Mouse (Mus musculus) left cerebral cortex, postnatal 36 days (tissue): ENCODE data around the gene Olfr550. TPM values are rescaled to one million over a fixed set of nuclear protein-coding genes. Genes with fewer than 3 reads are reported as not detected.
"Not testable (repeated sequence)": the region's sequence is repeated elsewhere in the genome, so short reads cannot be mapped to it uniquely, and the experiment has no call there.

Source experiments
- DNase-seq, 2 experiments: peaks; one replicate each; pipeline ENCODE4 v3.0.0; 2021 to 2022; ENCODE audit warnings: low spot score in 2 of 2, mixed read lengths in 1 of 2
- intact Hi-C: fragments of 180-260 bp; cut with DNase I; formaldehyde crosslinking; loops from one replicate; pipeline ENCODE4 v1.15.1; 2025
- total RNA-seq, 2 experiments: library from RNA; stranded (reverse); gene quantifications; 2 replicates each; pipeline ENCODE4 v1.2.3; 2021

Olfr550 gene
- total RNA-seq = under 1 TPM; 0.42 to 0.50 TPM

DNA sequence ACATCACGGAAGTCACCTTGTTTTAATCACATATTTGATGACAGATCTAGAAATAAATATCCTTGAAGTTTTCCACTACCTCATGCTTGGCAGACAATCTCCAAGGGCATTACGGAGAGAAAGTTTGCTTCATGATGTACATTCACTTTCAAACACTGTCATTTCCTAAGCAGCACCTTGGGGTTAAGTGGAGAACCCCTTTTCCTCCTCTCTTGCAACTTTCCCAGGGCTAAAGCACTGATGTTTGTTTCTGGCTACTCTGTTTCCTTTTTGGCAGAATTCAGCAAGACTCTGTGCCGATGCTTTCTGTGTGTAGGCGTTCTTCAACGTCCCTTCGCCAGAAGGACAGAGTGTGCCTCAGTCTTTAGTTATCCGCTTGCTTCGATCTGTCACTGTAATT lies at the start of gene Olfr550:
Gene Olfr550 (plus strand): TSS at position 301 of the 400 bp plus-strand sequence.
- DNase-seq = peak in 1 of 2 experiments; percentile 5
- intact Hi-C loops = no loop called here

DNA sequence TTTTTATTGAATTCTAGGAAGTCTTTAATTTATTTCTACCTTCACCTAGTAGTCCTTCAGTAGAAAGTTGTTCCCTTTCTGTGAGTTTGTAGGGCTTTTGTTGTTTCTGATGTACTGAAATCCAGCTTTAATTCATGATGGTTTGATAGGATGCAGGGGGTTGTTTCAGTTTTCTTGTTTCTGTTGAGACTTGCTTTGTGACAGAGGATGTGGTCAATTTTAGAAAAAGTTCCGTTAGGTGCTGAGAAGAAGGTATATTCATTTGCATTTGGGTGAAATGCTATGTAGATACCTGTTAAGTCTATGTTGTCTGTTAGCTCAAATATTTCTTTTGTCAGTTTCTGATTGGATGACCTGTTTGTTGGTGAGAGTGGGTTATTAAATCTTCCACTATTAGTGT lies 42.2 kb upstream of the Olfr550 start:
- intact Hi-C loops = no loop called here
- DNase-seq = no peak

DNA sequence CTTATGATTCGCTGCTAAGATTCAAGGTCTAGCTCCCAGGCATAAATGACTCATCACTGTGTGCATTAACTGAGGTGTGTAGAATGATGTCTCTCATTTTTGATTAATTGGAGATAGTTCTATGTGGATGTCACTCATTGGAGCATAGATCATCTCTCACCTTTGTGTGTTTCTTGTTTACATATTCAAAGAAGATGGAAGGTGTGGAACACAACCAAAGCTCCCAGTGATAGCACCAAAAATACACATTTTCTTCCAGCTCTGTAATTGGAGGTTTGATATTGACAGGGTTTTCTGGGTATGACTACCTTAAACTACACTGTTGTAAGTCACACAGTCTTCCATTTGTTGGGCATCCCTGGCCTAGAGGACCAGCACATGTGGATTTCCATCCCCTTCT lies 36.8 kb upstream of the Olfr550 start, which contains the start of gene Olfr547:
Gene Olfr547 (plus strand): TSS at position 301 of the 400 bp plus-strand sequence.
- DNase-seq = no peak
- intact Hi-C loops = no loop called here

DNA sequence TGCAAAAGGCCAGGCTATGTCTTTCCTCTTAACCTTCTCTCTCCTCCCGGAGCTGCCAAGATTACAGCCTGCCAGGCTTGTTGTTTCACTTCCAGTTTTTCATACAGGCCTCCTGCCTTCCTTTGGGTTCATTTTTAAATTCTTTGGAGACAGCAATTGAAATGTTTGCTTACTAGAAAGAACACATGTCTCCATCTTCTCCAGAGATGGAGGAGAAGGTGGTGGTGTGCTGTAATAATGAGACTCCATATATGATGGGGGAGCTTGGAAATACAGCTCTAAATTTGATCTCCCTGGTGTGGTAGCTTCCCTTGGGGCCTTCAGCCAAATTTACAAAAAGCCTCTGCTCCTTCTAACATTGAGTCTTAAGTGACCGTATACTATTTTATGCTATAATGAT lies 30.6 kb upstream of the Olfr550 start, which contains the start of gene Olfr548-ps1:
Gene Olfr548-ps1 (plus strand): TSS at position 301 of the 400 bp plus-strand sequence.
- DNase-seq = no peak
- intact Hi-C loops = no loop called here

DNA sequence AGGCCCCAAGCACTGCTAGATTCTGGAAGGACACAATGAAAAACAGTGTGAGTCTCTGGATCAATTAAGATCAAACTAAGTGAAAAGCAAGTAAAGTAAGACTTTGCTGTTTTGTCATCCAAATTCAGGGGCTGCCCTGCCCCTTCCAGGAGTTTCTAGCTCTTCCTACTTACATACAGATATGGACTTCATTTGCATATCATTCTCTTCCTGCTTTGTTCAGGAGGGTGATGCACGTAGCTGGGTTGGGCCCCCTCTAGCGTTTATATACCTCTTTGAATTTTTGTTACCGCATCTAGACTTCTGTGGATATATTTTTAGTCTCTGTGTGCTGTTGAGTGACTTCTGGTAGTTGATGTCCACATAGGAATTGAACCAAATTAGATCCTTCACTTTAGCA lies 30.0 kb upstream of the Olfr550 start:
- no peak for DNase-seq
- intact Hi-C loops = no loop called here

DNA sequence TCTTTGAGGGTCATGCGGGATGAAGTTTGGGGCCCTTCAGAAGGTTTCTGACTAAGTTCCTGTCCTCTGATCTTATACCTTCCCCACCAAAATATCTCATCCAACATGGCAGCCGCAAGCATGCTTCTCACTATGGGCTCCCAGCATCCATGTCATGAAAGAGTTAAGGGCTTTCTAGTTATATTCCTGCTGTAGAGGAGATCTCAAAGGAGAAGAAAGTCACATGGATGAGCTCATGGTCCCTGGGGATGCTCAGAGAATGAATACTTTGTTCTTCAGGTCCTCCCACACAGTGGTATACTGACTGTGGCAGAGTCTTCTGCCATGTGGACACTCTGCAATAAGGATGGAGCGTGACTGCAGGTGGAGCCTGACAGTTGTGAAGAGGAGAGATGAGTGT lies 21.7 kb upstream of the Olfr550 start, which contains the start of gene Olfr549:
Gene Olfr549 (plus strand): TSS at position 301 of the 400 bp plus-strand sequence.
- DNase-seq = no peak
- intact Hi-C loops = no loop called here

DNA sequence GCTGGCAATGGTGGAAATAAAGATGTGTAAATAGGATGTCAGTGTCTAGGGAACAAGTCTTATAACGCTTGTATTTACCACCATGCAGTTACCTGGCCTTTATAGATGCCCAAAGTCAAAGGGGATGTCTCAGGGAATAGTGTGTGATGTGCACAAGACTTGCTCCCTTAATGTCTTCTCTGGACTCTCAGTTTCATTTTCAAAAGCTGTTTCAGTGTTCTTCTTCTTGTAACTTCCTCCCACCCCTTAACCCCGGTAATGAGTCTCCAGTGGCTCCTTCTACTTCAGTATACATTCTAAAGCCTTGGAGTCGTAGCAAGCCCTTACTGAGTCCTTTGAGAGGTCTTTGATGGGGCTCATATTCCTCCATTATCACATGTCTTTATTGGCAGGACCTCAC lies 18.0 kb upstream of the Olfr550 start:
- no peak for DNase-seq
- intact Hi-C loops = no loop called here

DNA sequence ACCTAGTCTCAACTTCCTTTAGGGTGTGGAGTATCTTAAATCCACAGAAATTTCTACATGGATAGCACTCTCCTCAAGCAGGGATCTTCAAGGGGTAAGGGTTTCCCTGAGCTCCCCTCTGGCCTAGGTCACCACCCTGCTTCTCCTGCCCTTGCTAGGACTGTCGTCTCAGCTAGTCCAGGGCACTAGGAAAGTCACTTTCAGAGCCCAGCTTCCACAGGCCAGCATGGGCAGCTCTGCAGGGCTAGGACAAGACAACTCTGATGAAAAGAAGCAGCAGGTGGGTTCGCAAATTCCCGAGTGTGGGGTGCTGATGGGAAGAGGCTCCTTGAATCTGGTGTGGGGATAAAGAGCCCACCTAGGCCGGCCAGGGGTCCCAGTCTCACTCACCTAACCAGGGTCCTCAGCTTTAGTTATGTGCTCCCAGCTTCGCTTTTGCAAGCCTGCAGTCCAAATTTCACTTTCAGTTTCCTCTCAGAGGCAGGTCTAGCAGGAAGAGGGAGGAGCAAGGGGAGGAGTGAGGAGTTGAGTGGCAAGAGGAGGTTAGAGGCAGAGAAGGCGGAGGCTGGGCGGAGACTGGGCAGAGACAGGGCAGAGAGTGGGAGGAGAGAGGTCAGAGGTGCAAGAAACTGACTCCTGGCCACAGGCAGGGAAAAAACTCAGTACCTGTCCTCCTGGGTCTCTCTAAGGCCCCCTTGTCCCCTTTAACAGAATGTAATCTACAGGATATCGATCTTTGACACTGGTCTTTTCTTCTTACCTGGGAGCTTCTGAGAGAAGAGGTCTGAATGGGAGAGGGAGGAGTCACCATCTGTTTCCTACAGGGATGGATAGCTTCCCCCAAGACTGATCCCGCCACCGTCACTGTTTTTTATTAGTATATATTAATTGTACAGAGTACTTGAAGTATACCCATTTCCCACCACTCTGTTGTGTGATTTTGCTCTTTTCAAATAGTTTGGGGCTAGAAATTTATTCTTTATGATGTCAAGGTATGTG lies 5.9 kb upstream of the Olfr550 start, which contains the start of gene Trim21:
Gene Trim21 (minus strand): TSS at position 488 of the 999 bp plus-strand sequence.
- intact Hi-C loops = no loop called here

DNA sequence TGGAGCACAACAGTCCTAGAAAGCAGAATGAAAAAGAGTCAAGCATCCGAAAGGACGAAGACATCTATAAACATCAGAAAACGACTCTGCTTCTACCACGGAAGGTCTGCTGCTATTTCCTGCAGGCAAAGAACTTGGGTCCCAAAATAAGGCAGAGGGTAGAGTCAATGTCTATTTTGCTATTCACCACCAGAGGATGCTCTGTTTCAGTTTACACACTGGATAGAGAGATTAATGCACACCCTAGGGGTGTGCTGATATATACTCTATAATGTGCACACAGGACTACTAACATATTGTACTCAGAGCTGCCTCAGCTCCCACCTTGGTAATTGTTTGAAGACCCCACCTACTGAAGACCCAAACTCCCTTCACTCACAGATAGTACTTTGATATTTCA lies 5.0 kb upstream of the Olfr550 start:
- intact Hi-C loops = no loop called here
- DNase-seq = no peak

More for the DNA sequence above, 5.9 kb upstream of the Olfr550 start, which contains the start of gene Trim21:
- peak; percentile 18 to 46 for DNase-seq

DNA sequence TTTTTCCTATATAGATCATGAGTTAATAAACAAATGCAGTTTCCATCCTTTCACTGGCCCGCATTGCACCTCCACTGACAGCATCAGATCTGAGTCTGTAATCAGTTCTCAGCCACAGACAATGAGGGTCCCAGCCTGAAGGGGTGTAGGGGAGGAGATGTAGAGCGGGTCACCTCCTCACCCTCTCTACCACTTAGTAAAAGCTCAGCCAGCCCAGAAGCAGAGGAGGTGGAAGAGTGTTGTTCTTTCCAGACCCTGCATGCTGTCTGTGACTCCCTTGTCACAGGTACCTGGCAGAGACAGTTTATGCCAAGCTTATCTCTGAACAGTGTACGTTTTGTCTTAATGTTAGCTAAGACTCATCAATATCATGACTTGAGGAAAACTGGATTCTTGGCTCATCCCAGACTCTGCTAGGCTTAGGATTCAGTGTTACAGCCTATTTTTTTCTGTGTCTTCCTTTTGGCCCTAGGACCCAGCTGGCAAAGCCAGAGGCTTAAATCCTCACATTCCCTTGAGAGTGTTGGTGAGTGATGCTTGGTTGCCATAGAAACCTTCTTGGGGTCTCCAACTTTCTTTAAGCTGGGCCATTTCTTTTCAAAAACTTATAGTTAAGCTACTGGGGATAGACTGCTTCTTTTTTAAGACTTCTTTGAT lies 2.1 kb downstream of the Olfr550 start:
- no peak for DNase-seq
- intact Hi-C loops = no loop called here

DNA sequence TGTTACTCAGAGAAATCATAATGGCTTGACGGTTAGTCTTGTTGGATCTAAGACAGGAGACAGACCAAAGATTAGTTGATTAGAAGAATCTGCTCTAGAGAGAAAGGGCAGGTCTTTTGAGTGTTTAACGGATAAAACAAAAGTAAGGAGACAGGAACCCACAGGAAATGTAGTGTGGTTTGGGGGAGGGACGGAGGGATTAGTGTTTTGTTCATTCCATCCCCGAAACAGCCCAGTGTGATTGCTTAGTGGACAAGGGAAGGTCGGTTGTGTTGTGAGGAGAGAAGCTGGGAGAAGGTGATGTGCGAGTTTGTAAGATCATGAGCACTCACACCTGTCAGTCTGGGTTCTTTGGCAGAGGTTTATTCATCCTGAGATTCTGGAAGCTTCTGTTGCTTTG lies 4.8 kb downstream of the Olfr550 start:
- intact Hi-C loops = no loop called here
- DNase-seq = no peak

DNA sequence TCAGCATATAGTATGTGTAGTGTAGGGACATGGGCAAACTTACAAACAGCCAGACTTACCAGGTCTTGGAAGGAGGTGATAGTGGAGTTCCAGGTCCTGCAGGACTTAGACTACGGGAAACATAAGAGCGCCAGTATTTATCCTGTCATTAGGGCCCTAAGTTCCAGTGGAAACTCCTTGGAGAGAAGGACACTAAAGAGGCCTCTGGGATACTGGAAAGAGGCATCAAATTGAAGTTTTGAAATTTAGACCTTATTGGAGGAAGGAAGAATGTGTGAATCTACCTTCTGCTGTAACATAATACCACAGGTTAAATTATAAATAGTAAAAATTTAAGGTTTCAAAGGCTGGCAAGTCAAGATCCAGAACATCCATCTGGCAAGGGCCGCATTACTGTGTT lies 20.5 kb downstream of the Olfr550 start, which contains the start of gene Olfr551:
Gene Olfr551 (minus strand): TSS at position 101 of the 400 bp plus-strand sequence.
- DNase-seq = no peak

DNA sequence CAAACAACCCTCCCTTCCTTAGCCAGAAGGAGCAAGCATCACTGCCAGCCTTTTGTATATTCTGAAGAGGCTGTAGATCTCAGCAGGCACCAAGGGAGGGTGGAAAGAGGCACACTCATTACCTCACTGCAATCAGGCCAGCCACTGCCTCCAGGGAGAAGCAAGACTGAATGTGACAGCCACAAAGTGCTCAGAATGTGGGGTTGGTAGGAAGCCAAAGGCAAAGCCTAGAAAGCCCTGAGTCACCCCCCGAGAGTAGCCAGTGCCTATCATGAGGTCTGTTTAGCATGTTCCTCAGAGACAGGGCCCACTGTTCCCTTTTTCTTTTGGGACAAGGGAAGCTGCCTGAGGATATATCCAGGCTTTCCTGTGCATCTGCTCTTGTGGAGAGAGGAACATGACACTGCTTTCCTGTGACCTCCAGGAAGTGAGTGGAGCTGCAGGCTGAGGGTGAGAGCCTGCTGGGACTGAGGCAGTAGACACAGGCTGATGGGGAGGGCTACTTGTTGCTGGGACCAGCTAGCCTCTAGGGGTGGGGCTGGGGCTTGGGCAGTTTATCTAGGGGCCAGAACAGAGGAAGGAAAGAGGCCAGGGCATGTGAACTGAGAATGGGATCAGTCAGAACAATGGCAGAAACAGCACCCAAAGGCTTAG lies 26.3 kb downstream of the Olfr550 start, which contains the start of gene Olfr552:
Gene Olfr552 (plus strand): TSS at position 393 of the 654 bp plus-strand sequence.
- DNase-seq = no peak
- intact Hi-C loops = no loop called here

More for the DNA sequence above, 20.5 kb downstream of the Olfr550 start, which contains the start of gene Olfr551:
- intact Hi-C loops = no loop called here

DNA sequence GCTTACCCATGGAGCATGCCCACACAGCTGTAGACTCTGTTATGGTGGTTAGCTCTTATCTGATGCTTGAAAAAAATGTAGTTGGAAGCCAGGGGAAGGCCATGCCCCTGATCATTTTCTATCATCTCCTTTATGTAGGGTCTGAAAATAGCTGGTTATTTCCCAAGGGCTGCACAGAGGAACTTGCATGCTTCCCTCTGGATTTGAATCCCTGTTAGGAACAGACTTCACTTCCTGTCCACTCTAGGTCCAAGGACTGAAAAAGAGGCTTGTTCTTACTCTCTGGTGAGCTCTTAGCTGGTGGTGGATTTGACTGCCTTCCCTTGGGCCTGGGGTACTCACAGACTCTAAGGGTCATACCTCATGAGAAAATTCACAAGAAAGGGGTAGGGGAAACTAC lies 46.9 kb downstream of the Olfr550 start, which contains the start of gene Olfr553:
Gene Olfr553 (minus strand): TSS at position 101 of the 400 bp plus-strand sequence.
- intact Hi-C loops = no loop called here
- DNase-seq = no peak

DNA sequence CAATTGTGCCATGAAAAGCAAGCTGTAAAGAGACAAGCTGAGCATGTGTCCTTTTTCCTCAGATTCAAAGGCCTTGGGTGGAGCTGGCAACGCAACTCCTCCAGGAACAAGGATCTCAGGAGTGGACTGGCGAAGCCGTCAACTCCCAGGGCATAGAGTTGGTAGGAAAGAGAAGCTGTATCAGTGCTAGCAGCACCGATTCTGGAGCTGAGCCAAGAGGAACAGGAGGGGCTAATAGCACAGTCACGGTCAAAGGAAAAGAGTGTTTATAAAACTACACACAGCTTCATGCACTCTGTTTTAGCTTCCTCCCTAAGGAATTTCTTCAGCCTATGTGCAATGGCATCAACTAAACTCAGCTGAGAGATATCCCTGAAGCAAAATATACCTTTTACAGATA lies 48.4 kb downstream of the Olfr550 start:
- no peak for DNase-seq
- intact Hi-C loops = no loop called here

DNA sequence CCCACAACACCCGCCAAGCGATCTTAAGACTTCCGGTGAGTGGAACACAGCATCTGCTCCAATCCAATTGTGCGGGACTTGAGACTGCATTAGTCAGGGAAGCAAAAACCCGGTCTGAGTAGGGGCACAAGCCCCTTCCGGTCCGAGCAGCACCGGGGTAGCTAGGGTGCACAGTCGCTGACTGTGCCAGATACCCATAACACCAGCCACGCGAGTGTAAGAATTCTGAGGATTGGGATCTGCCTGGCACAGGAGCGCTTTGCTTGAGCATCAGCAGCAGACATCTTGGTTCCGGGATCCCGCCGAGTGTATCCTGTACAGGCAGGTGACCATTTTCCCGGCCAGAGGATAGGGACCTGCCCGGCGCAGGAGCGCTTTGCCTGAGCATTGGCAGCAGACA lies 49.1 kb downstream of the Olfr550 start:
- intact Hi-C loops, DNase-seq: not testable (repeated sequence)
